Mouse (Mus musculus) layer of hippocampus, postnatal 14 days (tissue): ENCODE measurements at regions not wholly inside any gene's neighbourhood (a gene's known extent, or its start where the extent isn't known, plus 50 kb on each side); places are given as distances from the start of the nearest gene placed in this dataset.
A peak's percentile ranks its signal among the peaks of the same experiment; 100 is the strongest.

Experiments used
- DNase-seq, 2 experiments: peaks; one replicate each; pipeline ENCODE4 v3.0.0; 2021 to 2022; ENCODE audit warnings: low spot score in 2 of 2, mixed read lengths in 1 of 2

DNA sequence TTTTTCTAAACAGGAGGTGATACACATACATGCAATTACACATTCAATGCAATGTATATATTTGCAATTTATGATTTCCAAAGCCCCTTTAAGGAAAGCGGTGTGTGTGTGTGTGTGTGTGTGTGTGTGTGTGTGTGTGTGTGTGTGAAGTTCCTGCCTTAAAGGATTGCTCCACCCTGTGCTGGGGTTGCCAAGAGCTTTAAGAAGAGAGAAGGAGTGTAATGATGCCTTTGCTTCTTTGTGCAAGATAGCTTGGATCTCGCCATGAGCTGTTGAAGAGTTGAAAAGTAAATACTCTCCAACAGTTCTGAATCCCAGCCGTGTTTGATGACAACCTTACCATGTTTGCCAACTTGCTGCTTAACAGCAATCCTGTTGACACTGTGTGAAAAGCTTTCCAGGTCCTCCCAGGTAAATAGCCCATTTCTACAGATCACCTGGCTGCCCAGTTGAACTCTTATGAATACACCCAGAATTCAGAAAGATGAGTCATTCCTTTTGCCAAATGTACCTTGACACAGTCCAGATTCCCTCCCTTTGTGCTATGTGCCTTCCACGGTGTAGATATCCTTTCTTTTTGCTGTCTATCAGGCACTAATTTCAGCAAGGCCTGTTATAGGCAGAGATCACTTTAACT, 216.3 kb downstream of the Ikzf2 start:
- no peak for DNase-seq

DNA sequence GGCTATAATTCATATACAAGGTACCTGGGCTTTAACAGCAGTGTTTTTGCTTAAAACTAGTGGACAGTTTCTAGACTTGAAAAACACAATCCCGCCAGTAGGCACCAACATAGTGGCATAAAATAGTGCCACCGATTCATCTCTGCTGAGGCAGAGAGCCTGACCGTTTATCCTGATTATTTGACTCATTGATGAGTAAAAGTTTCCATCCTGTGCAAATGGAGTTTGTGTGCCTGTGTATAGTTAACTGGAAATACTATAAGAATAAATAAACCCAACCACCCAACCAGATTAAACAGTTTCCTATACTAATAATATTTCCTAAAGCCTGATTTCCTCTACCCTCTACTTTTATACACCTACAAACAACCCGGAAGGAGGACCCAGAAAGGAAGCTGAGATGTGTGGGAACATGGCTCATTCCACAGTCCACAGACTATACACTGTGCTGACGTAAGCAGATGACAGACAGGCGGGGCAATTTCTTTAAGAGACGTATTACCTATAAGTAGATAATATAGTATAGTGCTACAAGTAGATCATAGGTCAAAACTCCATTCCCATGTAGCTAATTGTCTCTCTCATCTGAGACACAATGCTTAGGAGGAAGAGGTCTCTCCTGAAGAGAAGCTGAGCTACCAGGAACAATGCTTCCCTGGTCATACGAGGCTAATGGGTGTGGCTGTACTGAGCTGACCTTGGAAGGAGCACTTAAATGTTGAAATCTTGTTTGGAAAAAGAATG, 217.7 kb downstream of the Ikzf2 start:
- no peak for DNase-seq

DNA sequence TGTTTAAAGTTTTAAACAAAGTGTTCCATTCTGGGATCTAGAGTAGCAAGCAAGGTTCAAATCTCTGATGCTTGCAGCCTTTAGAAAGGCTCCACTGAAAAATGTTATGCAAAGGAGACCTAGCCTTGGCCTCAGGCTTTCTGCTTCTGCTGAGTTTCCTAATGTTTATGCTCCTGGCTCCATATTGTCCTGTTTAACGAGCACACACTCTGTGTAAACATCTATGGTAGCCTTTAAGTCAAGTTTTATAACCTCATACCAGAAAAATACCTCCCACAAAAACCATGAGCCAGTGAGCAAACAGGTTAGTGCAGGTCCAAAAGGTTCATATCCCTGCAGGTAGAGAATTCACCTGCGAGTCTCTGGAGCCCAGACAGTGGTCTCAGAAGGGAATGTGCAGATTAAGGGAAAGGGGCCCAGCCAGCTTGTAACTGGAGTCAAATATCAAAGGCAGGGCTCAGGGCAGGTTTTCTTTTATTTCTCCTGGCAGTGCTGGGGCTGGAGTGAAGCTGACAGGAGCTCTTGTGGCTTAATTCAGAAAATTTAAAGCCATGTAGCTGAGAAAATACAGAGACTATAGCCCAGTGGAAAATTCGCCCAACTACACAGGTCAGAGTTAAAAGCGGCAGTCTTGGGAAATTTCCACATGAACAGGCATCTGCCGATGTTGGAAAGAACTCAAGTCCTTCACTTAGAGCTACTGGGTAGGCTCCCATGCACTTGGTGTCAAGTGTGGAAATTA, 220.3 kb downstream of the Ikzf2 start:
- DNase-seq, result no peak

DNA sequence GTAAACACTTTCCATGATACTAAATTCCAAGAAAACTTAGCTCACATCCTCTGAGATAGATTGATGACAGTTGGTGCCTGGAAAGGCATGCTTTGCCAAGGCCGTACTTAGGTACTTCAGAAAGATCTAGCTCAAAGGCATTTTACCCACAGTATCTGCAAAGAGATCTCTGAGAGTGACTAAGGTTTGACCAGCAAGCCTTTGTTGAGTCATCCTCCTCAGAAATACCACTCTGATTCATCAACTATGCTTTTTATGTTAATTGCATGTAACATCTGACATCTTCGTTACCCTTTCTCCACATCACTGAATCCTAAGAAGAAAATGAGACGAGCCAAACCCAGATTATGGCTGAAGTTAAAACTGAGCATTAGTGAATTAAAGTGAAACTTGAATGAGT, 225.9 kb downstream of the Ikzf2 start:
- no peak for DNase-seq

DNA sequence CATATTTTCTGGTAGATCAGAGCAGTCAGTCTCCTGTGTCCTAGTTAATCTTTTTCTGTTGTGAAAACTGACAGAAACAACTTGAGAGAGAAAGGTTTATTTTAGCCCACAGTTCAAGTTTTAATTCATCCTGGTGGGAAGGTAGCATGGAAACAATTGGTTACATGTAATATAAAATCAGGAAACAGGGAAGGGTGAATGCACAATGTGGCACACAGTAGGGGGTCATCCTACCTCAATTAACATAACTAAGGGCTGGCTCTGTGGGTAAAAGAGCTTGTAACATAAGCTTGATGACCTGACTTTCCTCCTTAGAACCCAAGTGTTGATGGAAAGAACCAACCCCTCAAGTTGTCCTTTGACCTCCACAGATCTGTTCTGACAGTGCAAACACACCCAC, 227.1 kb downstream of the Ikzf2 start:
- no peak for DNase-seq

DNA sequence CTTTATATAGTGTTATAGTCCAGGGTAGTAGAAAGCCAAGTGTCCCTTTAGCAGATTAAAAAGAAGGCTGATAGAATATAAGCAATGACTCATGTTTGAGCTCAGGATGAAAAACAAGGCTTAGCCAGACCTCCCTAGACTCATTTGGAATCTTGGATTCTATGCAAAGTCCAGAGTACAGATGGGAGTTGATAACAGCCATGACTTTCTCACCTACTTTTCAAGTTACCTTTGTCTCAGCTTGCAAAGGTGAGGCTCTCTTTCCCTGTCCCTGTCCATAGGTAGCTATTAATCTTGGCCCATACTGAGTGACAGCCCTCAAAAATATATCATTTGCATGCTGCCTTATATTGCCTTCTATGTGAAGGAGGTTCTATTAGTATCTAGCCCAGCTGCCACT, 229.6 kb downstream of the Ikzf2 start:
- DNase-seq, result no peak

DNA sequence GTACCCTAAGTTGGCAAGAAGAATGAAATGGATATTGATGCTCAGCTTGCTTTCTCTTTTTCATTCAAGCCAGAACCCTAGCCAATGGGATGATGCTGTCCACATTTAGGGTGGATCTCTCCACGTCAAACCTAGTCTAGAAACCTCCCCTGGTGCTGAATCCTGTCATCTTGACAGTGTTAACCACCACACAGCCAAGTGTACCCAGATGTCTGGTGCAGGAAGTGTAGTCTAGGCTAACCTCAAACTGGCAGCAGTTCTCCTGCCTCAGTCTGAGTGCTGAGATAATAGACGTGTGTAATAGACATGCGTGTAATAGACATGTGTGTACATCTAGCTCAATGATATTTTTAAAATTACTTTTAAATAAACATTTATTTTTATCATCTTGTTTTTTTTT, 233.1 kb downstream of the Ikzf2 start:
- no peak for DNase-seq

DNA sequence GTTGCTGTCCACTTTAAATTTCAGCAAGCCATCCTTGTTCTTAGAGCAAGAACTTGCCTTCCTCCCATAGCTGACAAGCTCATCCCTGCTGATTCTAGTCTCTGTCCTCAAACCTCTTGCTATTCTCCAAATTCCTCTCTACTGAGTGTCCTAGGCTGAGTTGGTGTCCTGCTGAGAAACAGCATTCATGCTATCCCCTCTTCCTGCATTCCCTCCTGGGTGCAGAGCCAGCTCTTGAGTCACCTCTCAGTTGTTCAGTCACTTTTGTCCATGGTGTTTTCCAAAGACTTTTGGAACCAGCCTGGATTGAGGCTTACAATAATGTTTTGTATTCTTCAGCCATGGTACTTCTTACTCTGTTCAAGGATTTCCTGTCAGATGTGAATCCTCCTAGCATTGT, 234.1 kb downstream of the Ikzf2 start:
- no peak for DNase-seq

DNA sequence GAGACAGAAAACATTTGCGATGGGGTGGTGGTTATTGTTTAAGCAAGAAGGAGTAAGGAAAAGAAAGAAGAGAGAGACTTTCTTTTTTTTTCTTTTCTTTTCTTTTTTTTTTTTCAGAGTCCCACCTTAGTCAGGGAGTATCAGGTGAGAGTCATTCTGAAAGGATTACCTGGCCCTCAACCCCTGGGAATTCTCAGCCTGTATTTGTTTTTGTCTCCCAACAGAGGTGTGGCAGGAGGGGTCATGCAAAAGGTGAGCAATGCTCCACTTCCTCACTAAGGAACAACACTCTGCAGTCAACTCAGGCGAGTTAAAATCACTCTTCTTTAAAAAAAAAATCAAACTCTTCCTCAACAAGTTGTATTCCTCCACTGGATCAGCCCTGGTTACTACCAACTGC, 236.6 kb downstream of the Ikzf2 start:
- no peak for DNase-seq

DNA sequence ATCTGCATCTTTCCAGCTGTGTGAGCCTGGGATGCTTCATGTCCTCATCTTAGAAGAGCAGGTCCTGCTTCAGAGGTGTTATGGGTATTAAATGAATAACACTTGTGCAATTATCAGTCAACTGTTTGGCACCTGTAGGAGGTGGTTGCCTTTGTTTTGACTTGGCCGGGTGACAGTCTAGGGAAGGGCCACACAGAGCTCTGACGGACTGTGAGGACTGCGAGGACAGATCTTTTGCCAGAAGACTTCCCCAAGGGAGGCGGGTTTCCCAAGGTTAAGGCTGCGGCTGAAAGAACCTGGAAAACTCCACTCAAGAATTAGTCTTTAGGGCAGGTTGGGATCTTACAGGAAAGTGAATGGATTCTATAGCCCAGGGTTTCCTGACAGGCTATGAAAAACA, 239.8 kb downstream of the Ikzf2 start:
- DNase-seq, result no peak

DNA sequence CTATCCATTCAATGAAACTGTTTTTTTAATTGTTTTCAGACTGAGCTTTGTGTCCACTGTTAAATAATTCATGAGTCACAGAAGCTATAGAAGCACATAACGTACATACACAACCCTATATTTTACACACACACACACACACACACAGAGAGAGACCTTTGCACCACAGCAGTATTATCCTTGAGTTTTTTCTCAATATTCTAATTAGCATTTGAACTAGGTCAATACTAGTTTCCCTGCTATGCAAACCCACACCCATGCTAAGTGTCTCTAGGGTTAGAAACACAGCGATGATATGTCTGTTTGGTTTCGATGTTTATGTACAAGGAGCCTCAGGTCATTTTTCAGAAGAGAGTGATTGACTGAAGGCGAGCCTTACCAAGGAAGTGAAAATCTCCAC, 242.3 kb downstream of the Ikzf2 start:
- no peak for DNase-seq

DNA sequence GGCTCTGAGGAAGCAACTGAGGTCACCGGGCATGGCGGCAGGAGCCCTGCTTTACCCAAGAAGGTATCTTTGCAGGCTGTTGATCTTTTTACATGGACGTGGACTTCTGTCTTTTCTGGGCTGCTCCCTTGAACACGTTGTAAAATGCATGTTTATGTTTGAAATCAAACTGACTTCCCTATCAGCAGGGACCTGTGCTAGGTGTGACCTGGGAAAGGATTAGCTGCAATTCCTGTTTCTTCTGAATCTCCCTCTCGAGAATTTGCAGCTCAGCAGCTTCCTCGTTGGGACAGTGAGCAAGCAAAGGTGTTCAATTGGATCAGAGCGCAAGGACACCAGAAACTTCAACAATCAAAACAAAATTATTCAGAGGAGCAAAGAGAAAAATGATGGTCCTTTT, 243.6 kb downstream of the Ikzf2 start:
- no peak for DNase-seq

DNA sequence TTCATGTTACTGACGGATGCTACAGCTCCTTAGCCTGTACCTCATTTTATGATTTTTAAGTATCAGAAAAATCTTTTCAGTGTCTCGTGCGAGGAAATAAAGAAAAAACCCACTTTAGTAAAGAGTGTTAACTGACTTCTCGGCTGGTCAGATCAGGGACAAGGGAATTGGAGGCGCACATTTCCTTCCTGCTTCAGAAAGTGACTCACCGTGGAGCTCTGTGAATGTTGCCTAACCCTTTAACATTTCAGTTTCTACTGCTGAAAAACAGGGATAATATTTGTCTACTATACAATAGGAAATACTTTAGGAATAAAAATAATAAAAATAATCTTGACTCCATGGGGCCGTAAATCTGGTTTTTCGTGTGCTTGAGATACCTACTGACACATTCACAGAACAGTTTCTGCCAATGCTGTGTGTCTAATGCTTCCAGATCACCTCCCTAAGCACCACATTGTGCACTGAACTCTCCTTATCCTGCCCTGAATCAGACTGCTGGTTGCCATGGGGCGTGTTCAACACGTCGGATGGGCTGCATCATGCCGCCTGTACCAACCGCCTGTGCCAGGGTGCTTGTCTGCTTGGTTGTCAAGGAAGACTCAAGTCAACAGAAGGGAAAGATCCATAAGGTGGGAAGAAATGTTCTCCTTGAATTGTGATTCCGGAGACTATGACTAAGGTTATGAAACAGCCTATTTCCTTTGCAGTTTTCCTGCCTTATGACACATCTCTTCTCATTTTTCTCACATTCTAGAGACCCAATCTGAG, 246.3 kb downstream of the Ikzf2 start:
- DNase-seq, result peak in 1 of 2 experiments; percentile 29

DNA sequence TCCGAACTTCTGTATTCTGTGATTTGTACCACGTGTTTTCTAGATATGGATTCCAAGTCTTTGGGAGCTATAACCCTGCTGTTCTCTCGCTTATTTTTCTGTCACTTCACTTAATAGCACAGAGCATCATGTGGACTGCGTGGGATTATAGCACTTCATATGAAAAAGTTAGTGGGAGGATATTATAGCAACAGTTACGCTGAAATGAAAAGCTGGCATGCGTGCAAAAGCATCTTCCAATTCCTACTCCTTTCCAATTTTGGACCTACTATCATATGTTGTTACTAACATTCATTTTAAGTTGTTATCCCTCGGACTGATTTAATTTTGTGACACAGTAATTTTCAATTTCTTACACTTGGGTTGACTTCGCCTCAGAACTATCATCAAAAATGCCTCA, 250.0 kb downstream of the Ikzf2 start:
- peak; percentile 20 to 79 for DNase-seq

DNA sequence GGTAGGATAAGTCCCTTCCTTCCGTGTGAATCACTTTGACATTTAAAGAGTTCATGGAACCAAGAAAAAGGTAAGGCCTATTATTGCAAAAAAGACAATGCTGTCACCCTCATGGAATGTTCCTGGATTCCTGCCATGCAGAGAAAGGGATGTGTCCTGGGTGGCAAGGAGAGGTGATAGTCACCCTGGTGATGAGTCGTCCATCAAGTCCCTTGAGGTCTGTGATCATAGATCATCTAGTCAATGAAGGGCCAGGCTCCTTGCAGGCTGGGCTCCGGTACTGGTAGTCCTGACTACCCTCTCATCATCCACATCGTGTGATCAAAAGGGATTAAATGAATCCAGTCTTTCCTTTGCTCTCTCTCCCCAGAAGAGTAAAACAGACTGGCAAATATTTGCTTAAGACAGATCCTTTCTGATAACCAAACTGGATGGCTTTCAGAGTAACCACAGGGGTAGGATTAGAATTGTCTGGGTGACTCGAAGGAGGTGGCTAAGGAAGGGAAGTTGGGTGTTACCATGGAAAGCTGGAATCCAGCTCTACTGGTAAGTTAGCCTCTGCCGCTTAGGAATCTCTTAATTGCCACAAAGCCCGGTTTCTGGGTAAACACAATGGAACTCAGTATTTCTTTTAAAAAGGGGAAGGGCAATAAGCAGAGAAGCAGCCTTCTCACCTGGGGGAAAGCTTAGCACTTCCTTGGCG, 253.2 kb downstream of the Ikzf2 start:
- no peak for DNase-seq

DNA sequence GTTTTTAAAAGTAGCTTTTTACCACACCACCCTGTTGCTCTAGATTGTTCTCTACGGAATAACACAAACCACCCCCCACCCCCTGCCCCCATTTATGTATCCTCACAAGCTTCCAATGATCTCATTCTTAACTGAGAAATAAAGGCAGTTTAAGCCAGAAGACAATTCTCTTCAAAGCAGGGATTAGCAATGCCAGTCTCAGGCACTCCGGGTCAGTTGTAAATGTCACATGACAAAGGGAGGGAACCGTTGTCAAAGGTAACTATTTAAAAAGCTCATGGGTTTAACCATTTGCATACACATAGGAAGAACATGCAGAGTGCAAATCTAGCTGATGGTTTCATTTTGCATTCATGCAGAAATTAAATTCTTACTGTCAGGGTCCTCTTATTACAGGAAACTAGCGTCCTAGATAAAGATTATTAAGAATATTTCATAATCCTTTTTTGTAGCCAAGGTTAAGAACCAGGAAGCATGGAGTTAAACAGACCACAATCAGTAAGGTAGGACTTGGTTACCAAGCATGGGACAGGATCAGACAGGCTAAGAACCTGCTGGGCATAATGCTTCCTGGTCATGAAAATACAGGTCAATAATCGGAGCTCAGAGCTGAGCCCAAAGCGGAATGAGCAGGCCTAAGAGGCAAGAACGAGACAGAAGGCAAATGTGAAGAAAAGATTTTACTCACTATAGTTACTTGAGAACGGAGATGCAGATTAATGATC, 256.2 kb downstream of the Ikzf2 start:
- no peak for DNase-seq

DNA sequence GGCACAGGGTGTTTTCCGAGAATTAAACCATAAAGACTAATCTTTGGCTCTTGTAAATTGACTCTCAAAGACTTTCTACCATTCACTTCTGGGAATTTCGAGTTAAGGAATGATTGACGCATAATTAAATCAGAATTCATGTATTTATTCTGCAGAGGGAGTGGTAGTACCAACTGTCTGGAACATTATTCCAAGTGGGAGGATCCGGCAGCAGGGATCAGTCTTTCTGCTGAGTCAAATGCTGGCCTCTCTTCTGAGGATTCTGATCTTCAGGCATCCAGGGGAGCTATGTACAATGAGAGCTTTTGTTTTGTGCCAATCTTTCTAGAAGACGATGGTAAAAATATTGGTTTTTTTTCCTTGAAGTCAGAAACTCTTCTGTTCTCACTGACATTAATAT, 257.4 kb downstream of the Ikzf2 start:
- no peak for DNase-seq

DNA sequence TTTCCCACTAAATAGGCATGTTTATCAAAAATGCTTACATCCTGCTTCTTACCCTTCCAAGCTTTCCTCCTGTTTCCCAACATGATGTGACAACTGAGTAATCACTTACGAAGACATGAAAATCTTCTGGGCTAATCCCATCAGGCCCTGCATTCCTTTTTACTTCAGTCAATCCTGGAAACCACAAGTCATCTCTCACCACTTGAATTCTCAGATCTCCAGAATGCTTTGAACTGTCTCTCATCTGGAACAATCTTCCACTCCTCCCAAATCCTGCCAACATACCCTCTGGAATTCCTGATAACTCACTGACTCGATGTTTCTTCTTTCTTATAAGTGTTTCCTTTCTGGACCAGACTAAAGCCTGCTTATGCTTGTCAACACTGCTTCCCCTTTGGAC, 289.4 kb downstream of the Ikzf2 start:
- DNase-seq, result no peak

DNA sequence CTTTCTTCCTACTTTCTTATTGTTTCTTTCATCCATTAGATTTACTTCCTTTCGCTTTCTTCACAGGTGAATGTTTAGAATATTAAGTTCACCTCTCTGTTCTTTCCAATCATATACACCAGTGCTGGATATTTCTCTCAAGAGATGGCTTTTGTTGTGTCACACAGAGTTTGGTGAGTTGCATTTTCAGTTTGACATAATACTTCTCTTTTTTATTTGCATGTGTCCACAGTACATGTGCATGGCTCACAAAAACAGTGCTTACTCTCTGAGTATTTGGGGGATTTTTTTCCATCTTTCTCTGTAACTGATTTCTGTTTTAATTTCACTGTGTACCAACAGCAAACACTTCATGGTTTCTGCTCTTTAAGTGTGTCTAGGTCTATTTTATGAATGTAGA, 274.5 kb upstream of the Erbb4 start:
- no peak for DNase-seq

DNA sequence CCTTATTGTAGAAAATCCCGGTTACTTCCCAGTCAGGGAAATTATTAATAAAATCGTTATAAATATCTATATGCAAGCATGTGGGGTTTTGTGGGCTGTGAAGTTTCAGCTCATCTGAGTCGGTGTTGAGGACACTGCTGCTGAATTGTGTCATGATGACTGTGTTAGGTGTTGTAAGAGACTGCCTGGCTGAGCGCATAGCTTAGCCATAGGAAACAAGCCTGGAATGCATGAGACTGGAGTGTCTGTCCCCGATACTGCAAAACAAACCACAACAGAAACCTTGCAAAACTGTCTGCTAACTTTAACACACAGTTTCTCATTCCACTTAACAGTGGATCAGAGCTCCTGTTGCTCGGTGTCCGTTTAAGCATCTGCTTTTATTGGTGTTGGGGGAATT, 271.9 kb upstream of the Erbb4 start:
- DNase-seq, result no peak
